Mouse (Mus musculus) CD4-positive, CD25-positive, alpha-beta regulatory T cell, adult 4 months (primary cell): ENCODE results near the gene Rarb. TPM values are rescaled to one million over a fixed set of nuclear protein-coding genes. Genes with fewer than 3 reads are reported as not detected.

ENCODE experiments used
- ATAC-seq: one replicate; pipeline ENCODE4 v1.8.0; 2017
- polyA plus RNA-seq, 2 experiments: library from polyadenylated mRNA; unstranded; fragments of 100-300 nt; shearing (Covaris generic); gene quantifications; one replicate each; pipeline ENCODE4 v1.2.1; 2017

Gene Rarb
- polyA plus RNA-seq, 2 experiments from 2014 or later = not detected

DNA sequence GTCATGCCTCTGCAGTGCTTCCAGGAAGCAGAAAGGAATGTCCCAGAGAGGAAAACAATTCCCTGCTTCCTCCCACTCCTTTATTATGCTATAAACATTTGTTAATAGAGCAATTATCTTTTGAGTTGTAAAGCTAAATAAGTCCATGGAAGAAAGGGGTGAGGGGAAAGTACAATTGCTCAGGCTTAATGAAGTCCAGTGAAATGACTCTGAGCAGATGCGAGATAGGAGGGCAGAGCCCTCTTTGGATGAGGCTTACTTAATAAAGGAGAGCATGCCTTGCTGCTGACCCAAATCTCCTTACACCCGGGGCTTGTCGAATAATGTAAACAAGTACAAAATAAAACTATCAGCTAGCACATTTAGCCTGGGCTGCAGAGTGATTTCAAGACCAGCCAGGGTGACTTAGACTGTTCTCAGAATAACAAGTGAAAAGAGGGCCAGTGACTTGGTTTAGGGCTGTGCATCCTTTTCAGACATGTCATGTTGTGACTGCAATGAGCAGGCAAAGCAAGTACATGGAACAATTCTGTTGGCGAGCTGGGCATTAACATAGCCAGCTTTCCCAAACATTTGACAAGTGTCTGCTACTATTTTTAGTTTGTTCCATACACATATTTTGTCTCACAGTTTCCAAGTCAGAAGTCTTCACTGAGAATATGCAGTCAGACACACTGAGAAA is 83.5 kb downstream of the Rarb start:
- no peak for ATAC-seq

DNA sequence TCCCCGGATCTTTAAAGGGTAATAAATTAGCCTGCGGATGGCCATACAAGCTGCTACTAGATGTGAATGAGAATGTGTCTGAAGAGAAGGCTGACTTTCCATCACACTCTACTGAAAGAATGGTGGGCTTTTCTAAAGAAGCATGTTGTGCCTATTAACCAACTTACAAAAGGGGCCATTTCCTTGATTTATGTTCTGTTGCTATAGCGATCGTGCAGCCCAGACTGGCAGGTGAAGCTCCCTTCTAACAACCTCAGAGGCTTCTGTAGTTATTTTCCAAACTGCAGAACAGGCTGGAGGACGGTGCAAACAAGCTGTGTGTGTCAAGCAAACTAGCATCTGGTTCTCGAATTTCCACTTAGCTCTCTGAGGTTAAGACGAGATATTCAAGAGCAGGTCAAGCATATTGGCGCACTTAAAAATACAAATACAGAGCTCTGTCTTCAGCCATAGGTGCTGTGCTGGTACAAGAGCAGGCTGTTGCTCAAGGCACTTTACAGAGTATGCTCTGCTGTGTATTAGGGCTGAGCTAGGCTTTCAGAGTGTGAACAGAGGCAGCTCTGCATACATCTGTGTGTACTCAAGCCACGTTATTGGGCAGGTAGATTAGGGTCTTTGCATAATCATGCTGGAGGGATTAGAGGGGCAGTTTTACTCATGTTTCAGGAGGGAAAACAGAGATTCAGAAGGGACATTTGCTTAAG is 85.2 kb downstream of the Rarb start:
- no peak for ATAC-seq

DNA sequence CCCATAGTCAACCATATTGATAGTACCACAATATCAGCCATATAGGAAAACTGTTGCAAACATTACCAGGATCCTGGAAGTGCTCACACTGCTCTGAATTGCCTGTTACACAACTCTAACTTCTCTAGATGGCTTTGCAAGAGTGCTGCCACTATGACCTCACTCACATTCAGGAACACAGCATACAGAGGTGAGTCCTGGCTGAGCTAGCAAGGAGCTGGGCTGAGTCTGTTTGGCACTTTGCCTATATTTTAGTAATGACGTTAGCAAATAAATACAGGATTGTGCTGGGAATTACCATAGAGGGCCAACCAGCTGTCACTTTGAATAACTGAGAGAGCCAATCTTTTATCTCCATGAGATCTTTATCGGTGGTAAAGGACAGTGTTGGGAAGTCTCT is 86.9 kb downstream of the Rarb start:
- ATAC-seq = no peak

DNA sequence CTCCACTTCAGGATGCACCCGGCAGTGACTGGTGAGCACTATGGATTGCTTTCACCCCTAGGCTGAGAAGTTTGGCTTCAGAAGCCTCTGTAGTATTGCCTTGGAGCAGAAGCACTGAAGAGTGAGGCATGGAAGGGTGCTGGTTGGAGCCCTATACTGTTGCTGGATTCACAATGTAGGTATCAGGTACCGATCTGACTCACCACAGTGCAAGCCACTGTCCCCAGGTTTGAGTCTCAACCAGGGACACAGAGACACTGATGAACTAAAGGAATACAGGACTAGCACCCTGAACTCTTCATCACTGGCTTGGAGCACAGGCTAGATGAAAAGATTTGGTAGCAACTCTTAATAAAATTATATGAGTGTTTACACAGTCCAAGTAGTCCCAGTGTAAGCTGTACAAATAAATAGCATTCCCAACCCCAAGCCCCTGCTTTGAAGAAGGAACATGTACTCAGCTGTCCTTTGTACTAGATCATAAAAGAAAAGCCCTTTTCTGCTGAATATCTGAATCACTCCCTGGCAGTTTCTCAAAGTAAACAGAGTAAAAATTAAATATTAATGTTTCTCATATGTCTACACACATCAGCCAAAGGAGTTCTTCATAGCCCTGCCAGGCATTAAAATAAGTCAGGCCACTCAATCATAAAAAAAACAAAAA is 90.6 kb downstream of the Rarb start:
- ATAC-seq = no peak

DNA sequence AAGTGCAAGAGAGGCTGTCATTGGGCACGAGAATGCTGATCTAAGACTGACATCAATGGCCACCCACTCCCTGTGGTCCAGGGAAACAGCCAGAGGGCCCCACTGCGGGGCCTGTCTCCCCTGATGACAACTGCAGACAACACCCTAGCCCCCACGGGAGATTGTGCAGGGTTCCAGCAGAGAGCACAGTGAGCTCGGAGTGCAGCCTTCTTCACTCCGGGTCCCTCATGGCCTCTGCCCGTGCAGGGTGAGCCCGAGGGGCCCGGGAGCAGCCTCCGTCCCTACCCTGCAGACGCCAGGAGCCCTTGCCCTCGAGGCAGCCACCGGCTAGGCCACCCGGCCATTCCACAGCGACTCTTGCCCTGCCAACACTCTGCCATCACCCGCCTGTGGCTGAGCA is 95.0 kb downstream of the Rarb start:
- no peak for ATAC-seq

DNA sequence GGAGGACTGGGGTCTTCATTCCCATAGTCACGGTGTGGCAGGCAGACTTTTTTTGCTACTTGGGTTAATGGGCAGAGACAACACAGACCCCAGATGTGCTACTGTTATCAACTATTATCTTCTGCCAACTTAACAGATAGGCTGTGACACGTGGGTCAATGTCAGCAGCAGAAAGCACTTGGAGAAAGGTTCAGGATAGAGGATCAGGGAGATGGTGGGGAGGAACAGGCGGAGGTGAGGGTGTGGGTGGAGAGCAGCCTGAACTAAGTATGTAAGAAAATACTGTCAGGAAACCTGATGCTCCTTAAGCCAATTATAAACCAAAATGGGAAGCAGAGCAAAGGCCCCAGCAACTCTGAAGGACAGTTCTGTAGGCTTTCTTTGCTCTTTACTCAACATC is 101.1 kb downstream of the Rarb start:
- no peak for ATAC-seq

DNA sequence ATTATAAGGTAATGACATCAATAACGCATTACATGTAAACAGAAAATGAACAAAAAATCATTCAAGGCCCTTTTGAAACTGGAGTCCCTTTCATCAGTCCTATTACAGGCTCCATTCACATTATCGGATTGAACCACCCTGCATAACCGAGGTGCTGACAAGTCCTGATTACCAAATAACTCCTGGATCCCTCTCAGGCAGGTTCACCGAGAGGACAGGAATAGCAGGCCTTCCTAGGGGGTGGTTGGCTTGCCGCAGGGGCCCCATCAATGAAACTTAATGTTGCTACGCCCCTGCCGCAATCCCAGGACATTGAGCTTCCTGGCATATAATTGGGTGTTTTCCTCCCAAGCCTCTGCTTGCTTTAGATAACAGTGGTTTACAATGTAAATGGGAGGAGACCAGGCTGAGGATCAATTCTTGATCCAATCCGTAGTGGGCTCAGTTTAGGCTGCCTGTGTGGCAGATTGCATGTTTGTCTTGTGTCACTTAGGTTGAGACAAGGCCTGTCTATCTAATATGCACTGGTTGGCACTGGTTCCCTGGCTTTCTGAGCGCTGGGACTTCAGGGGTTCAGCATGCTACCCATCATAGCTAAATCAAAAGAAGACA is 104.5 kb downstream of the Rarb start:
- ATAC-seq = no peak

DNA sequence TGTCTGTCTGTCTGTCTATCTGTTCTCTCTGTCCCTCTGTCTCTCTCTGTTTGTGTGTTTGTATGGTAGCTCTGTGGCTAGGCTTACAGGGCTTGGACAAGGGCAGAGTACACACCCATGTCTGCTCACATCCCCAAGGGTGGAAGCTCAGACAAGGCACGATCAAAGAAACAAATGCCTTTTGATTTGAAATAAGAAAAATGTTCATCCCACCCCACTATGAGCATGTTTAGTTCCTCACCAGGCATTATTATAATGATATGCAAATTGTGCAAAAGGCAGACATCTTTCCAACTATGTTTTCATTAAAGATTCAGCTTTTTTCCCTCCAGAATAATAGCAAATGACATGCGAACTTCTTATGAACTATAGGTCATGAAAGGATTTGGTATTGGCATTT is 105.2 kb downstream of the Rarb start:
- ATAC-seq = no peak

DNA sequence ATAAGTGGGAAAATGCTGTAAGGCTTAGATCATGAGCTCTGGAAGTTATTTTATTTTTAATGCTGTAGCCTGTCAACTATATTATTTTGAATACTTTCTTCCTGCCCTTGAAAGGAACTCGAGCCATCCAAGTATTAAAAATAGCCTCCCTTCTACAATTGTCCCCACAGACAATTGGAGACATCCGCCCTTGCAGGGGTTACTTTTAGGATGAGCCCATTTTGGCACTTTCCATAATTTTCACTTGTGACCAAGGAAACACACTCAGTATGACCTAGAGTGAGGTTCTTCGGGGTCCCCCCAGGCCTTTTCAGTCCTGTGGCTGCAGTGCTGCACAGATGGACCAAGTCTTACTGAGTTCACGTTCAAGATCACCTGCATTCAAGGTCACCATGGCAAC is 119.7 kb downstream of the Rarb start:
- no peak for ATAC-seq

DNA sequence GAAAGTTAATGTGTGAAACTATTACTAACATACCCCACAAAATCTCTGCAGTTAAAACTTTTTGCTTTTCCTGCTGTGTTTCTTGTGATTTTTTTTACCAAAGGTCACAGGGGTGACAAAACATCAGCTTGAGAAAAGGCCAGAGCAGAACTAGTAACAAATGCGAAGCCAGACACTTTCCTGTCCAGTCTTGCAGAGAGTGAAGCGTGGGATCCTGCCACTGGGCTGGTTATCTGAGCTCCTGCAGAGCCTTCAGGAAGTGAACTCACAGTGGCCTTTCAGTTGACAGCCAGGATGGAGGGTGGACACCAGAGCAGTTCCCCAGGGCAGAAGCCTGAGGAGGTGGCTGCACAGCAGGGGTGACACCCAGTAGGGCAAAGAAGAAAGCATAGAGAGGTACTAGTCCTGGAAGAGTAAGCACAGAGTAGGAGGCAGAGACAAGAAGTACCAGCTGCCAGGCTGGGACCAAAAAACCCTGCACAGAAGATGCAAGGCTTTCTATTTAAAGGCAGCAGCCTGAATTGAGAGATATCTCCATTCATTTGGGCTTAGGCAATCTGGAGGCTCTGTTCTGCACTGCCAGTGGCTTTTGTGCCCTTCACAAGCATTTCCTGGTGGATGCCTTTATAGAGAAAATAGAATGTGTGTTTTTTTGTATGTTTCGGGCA is 123.4 kb downstream of the Rarb start:
- no peak for ATAC-seq

DNA sequence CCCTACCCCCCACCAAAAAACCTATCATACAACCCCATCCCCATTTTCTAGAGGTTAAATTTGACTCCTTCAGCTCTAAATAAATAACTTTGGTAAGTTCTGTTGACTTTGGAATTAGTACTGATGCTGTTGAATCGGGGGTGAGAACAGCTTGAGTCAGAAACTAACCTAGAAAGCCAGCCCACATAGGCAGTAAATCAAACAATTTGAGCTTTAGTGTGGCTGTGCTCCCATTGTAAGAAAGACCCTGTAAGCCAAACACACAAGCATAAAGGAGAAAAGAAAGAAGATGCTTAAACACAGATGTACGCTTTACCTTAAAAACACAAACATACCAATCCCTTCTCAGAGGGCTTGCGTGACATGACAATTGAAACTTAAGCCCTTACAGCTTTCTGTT is 140.6 kb downstream of the Rarb start:
- no peak for ATAC-seq

DNA sequence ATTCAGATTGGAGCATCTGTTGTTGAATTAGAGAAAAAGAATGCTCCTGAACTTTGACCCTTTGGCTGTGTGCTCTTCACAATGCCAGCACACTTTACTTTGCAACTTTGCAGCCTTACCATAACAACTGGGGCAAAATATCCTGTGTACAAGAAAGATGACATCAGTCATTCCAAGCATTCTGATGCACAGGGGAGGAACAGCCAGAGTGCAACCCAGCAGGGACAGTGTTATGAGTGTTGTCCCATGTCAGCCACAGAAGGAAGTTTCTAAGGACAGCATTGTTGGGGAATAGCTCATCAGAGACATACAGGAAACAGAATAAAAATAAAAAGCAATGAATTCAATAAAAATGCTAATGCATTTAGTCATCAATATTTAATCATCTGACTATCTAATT is 141.9 kb downstream of the Rarb start:
- ATAC-seq = no peak

DNA sequence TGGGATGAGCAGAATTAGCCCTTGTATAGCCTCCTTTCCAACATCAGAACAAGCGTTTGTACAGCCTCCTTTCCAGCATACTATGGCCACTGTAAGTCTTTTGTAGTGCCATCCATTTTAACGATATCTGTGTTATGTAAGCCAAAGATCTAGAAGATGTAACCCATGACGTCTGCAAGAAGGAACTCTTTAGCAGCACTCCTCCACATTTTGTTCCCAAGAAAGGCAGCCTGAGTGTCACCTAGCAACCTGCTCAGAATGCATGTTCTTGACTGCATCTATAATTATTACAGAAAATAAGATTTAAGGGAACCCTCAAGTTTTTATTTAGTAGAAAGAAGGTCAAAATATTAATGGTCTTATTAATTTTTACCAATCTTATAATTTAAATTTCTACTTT is 148.4 kb downstream of the Rarb start:
- ATAC-seq = no peak

DNA sequence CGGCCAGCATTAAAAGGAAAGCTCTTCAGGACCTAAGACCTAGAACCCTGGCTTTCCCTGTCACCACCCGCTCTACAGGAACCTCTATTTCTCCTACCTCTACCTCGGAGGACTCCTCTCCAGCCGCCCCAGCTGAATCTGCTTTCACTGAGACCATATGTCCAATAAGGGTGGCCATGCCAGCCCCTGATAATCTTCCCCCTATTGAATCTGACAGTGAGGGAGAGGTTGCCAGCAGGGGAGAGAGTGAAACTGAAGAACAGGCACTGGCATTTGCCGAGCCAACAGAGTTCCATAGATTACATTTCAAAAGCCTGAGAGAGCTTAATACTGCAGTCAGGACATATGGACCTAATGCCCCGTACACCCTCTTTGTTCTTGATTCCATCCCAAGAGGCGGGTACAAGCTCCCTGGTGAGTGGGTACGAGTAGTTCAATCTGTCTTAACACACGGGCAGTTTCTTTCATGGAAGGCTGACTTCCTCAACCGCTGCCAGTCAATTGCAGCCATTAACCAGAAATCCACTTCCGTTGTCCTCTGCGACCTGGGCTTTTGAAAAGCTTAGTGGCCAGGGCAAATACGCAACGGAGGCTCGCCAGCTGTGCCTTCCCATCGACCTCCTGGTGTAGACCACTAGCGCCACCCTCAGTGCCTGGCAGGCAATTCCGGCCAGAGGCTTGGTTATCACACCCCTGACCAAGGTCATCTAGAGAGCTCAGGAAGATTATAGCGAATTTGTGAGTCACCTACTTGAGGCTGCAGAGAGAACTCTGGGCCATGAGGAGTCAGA is 179.6 kb downstream of the Rarb start:
- ATAC-seq = no peak

DNA sequence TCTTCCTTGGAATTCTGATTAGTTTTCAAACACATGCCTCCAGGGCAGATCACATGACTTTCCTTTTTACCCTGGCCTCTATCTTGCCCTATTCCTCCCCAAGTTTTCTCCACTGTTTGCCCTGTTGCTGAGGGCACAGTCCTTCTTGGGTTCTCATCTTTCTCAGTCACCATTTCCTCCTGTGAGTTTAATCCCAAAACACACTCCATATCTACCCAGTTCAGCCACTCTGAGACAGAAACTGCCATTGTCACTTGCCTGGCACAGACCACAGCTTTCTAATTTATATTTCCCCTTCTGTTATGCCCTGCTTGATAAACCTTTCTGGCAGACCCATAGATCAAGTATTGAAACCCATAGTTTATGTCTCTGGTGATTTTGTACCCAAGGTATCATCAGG is 205.0 kb downstream of the Rarb start:
- no peak for ATAC-seq

DNA sequence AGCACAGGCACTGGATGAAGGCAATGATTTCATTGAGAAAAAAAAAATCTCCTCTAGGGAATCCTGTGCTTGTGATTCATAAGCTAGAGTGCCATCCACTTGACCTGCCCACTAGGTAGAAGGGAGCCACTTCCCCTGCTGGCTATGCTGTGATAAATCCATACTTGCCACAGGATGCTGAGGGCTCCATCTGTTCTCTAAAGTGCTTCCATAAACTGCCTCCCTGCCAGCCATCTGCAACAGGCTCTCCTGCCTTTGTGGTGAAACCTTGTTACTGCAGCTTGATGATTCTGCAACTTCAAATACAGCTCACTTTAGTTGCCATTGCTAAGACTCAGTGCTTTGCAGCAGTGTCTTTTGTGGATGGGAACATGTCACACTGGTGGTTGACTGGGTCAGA is 213.5 kb downstream of the Rarb start:
- no peak for ATAC-seq

DNA sequence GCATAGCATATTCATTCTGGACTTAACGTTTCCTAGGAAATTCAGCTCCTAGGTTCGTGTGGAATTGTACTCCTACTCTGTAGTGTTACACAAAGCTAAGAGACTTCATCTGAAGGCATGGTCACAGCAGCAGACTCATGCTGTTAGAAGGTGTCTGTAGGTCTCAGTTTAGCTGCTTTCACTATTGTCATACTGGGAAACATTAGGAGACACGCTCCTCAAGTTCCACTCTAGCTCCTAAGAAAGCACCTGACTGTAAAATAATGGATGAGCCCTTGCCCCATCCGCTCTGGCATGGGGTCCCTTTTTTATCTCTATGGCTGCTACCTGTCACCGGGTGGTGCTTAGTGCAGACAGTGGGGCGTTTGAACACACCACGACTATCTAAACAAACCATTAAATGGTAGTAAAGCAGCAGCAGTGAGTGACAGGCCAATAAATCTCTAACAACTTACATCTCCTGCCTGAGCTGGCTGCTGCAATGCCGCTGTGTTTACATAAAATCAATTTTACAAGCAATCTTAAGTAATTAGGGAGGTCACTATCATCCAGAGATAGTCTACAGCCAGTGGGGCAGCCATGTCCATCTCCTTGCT is 214.4 kb downstream of the Rarb start:
- ATAC-seq = no peak

DNA sequence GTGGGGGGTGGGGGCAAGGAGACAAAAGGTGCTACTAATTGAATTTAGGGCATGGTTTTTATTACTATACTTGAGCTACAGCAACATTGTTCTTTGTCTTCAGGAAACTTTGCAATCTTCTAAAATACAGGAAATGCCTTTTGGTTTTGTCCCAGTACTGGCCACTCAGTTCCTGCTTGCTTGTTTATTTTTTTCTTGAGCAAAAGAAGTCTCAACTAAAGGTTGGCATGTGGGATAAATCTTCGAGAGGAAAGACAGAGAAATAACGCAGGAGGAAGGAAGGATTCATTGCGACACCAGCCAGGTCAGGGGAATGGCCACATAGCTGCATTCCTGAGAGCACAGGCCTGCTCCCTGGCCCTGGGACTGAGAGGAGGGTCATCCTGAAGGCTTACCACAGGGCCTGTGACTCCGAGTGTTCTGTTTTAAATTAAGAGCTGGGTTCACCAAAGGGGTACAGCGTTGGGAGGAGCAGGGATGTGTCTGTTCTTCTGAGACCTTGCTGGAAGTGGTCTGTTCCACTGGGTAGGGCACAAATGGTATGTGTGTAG is 215.8 kb downstream of the Rarb start:
- no peak for ATAC-seq

DNA sequence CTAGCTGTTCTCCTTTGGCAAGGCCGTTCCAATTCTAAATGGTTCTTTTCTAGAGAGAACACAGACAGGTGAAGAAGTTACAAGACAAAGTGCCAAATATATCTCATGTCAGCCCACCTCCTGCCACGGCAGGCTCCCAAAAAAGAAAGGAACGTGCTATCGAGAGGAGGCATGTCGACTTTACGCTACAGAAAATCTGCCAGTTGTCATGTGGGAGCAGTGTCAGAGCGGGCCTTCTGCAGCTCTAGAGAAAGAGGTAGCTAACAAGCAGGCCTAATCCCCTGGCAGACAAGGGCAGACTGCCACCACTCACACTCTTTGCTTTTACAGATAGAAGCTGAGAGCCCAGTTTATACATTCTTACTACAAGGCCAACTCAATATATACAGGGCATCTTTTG is 219.7 kb downstream of the Rarb start:
- ATAC-seq = no peak

DNA sequence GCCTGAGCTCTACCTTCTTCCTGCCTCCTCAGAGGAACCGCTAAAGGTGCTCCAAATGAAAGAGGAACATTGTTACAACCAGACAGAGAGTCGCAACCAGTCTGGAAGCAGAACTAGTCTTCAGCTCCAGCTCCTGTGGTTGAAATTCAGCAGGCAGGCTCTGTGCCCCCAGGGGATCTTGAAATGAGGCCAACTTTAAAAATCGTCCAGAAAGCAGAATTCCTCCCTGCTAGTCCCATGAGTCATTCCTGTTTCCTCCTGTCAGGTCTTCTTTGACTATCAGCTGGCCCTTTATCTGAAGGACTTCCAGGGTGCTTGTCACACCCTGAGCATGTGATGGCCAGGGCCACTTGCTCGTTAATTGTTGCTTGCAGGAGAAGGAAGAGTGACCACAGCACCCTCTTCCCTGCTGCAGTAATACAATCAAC is 220.9 kb downstream of the Rarb start:
- ATAC-seq = no peak

DNA sequence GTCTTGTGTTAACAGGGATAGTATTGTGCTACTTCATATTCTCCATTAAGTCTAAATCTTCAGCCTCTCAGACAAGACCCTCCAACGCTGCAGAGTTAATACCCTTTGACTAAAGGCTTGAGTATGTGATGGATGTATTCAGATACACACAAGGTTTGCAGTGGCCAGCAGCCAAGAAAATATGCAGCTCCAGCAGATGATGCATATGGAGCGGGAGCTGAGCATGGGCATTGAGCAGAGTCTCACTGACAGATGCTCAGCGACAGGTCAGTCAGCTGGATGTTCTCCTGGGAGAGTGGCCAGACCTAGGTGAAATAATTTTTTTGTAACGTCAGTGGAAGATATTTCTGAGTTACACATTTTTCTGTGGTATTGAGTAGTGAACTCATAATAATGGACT is 229.8 kb downstream of the Rarb start:
- ATAC-seq = no peak

DNA sequence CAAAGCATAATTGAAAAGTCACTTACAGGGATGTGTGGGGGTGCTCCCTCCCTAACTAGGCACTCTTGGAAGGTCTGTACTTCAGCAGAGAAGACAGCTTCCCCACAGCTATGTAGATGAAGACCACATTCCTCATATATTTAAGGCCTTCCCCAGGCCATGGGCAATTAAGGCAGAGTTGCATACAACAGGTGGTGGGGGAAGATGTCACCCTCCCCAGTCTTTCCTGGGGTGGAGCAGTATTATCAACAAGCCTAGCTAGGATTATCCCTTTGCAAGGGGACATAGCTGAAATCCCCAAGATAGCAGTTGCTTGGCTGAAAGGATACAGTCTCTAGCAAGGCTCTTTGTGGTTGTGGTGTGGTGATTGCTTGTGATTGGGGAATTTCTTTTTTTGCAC is 240.9 kb downstream of the Rarb start:
- ATAC-seq = no peak
